18 mouse cellular contexts compared by ENCODE assay signal in the genomic region with DNA sequence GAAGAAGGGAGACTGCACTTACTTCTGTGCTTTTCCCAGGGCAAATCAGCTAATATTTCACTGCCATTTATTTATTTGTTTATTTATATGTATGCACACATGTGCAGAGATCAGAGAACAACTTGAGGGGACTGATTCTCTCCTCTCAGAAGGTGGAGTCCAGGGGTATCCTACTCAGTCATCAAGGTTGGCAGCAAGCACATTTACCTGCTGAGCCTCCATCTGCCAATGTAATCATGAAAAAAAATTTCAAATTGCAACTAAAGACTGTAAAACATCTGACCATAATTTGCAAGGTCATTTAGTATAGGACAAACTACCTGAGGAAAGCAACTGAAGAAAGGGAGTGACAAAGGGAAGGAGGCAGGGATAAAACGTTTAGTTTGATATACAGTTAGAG.
"Had no signal": no experiment of that assay in that cellular context is flagged by ENCODE, and none has a peak within 500 bp of the region (broad histone marks: within the 10 kb centered on the region; RNA-seq: fewer than 3 reads in every experiment).

No protein-coding gene starts in this region.

- H3K4me1 ChIP-seq: midbrain, embryonic 10.5 days; midbrain, embryonic 12.5 days; neural tube, embryonic 13.5 days; neural tube, embryonic 15.5 days had no signal

- H3K36me3 ChIP-seq: midbrain, embryonic 10.5 days; midbrain, embryonic 12.5 days; neural tube, embryonic 13.5 days; neural tube, embryonic 15.5 days had no signal

- DNase-seq: lung, adult 18-20 months; lung, embryonic 14.5 days; lung, postnatal 10 days; lung, postnatal 4 days; midbrain, embryonic 14.5 days; retina, postnatal 1 day; right cerebral cortex, adult 18-20 months; right cerebral cortex, postnatal 25 days; right cerebral cortex, postnatal 4 days; spleen, adult 18-20 months; thymus, adult 18-20 months; thymus, postnatal 14 days; thymus, postnatal 36 days had no signal

- H3K4me2 ChIP-seq: lung, embryonic 14.5 days; midbrain, embryonic 12.5 days; neural tube, embryonic 13.5 days; neural tube, embryonic 15.5 days had no signal

- H3K27ac ChIP-seq: midbrain, embryonic 10.5 days; midbrain, embryonic 12.5 days; neural tube, embryonic 13.5 days; neural tube, embryonic 15.5 days had no signal

- H3K4me3 ChIP-seq: midbrain, embryonic 10.5 days; midbrain, embryonic 12.5 days; myocyte; neural tube, embryonic 13.5 days; neural tube, embryonic 15.5 days had no signal

- H3K9ac ChIP-seq: lung, embryonic 14.5 days; midbrain, embryonic 12.5 days; neural tube, embryonic 13.5 days; neural tube, embryonic 15.5 days had no signal

- H3K9me3 ChIP-seq: midbrain, embryonic 10.5 days; midbrain, embryonic 12.5 days; neural tube, embryonic 13.5 days; neural tube, embryonic 15.5 days had no signal

- H3K27me3 ChIP-seq: midbrain, embryonic 12.5 days; neural tube, embryonic 13.5 days; neural tube, embryonic 15.5 days had no signal
